Mouse (Mus musculus) C2C12 (cell line): Measurements from ENCODE around the gene Runx3.

Experiments used
- CEBPB ChIP-seq: IDR thresholded peaks from one replicate; pipeline ENCODE4 v1.6.1; 2011; ENCODE audit warnings: low read depth, mild to moderate bottlenecking, control low read depth, moderate library complexity
- CTCF ChIP-seq: IDR thresholded peaks from one replicate; pipeline ENCODE4 v1.5.1; 2011; ENCODE audit not compliant: control insufficient read depth, insufficient read depth, insufficient read length

DNA sequence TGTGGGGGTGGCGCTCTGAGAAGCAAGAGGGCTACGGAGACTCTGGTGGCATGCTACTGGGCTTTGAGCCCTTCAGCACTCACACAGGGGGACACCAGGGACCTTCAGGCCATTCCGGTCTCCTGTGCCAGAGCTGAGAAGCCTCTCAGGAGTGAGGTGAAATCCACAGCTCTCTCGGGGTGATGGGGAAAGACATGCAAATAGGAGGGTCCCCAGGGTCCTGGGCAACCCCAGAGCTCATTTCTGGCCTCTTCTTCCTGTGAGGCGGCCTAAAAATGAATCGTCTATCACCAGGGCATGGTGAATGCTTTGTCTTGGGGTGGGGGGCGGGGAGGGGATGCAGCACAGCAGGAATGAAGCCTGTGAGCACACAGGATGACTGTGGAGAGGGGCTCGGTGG, 15.8 kb downstream of the Runx3 start:
- TF ChIP-seq CTCF (no peak), CEBPB (no peak)
